Mouse (Mus musculus) left cerebral cortex, postnatal 25 days (tissue): ENCODE results near the gene 5330417C22Rik. TPM values are rescaled to one million over a fixed set of nuclear protein-coding genes. Genes with fewer than 3 reads are reported as not detected.
"Not testable (repeated sequence)": the region's sequence is repeated elsewhere in the genome, so short reads cannot be mapped to it uniquely, and the experiment has no call there.

ENCODE experiments used
- DNase-seq, 2 experiments: peaks; one replicate each; pipeline ENCODE4 v3.0.0; 2022; ENCODE audit warnings: low spot score in 2 of 2, mixed read lengths in 1 of 2
- intact Hi-C: fragments of 180-260 bp; cut with DNase I; formaldehyde crosslinking; loops from one replicate; pipeline ENCODE4 v1.15.1; 2025
- total RNA-seq, 2 experiments: library from RNA; stranded (reverse); gene quantifications; 2 replicates each; pipeline ENCODE4 v1.2.3; 2021

The 5330417C22Rik gene
- total RNA-seq, 2 experiments from 2014 or later = 28.2 to 36.0 TPM

DNA sequence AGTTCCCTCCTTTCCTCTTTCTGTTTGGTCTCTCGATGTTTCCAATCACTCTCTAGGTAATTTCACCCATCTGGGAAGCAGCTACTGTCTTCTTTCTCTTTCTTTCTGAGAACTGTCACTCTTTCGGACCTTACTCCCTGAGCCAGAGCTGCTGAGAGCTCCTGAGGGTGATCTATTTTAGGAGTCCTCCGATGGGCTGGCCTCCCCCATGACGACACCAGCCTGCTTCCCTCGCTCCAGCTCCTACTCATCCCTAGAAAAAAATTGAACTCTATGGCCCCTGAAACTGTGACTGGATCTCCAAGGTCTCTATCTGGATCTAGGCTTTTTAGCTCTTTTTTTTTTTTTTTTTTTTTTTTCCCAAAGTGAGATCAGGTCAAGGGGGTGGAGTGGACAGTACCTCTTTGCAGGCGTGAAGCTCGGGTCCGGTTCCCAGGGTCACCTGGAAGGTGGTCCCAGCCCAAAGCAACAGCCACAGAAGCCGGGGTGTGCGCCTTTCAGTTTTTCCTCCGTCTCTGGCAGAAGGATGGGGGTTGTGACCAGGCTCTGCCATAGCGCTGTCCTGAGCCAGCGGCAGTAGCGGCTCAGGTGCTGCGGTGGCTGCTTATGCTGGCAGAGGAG, 330 bp downstream of the 5330417C22Rik start:
- peak; percentile 19 to 36 for DNase-seq
- intact Hi-C loops = loop anchor here (1.0 kb wide), 1 partner anchor 55 kb away; the partner anchor contains the start of gene Wdr47

DNA sequence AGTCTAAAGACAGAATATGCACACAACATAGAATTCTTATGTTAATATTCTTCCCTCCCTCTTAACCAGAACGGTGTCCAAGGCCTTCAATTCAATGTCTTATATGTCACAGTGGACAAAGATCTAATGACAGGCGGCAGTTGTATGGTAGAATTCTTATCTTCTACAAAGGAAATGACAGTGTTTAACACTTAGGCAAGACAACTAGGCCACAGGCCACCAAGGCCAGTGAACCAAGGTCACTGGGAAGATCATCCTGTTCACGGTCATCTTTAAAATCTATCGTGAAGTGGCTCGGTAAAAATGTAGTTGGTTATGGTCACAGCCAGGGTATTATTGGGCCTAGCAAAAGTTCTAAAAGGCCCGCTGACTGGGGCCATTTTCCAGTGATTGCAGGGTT, 2.4 kb downstream of the 5330417C22Rik start, which contains the start of gene 1700013F07Rik:
Gene 1700013F07Rik, plus strand, starts transcription at position 200 of the 400 bp plus-strand sequence.
- no peak for DNase-seq
- intact Hi-C loops = no loop called here

DNA sequence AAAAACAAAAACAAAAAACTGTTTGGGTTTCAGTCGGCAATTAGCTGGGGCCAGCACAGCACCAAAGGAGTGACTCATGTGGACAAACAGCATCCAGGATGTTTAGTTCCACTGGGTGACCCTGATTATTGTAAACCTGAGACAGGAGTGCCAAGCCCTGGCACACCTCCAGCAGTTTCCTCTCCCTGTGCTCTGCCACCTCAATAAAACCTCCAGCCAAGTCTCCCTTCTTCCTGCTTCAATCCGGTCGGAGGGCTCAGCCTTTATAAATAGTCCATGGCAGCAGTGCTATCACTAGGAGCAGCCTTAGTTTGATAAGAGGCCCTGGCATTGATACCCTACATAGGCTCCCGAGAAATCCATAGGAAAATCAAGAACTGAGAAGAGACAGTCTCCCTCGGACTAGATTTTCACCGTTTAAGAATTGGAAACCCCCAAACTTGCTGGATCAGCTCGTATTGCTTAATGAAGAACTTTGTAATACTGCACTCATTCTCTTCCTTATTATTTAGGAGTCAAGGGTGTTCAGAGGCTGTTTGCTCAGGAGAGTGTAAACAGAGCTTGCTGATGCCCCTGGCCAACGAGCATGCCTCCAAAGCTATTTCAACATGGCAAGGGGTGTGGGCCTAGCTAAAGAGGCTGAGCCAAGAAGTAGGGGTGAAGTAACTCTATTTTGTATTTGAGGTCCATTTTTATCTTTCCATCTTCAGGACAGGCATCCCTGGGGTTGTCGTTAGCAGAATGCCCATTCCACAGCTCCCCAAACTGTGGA, 3.0 kb downstream of the 5330417C22Rik start:
- intact Hi-C loops = no loop called here
- no peak for DNase-seq

DNA sequence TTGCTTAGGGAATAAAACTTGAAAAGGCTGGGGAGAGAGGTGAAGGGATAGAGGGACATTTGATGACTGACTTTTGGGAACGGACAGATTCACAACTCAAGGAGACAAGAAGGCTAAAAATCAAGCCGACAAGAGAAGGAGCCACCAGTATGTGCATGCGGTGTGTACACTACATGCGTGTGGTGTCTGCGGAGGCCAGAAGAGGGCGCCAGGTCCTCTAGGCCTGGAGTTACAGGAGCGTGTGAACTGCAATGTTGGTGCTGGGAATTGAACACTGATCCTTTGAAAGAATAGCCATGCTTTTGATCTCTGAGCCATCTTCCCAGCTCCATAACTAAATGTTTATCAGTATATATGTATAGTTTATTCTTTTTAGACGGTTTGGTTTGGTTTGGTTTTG, 7.8 kb downstream of the 5330417C22Rik start:
- DNase-seq = no peak
- intact Hi-C loops = no loop called here

DNA sequence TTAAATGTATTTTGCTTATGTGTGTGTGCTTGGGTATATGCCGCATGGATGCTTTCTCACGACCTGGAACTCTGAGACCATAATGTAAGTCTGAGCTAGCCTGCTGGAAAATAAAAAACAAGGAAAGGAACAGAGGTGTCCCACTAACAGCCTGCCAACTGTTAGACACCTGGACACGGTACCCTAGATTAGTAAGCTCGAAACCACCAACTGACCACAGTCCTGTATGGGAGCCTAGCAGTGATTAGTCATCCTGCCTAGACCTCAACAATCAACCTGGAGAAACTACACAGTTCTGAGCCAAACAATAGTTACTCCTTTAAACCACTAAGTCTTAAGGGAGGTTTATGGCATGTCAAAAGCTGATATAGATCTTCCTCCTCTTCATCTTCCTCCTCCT, 12.9 kb downstream of the 5330417C22Rik start:
- intact Hi-C loops = no loop called here
- no peak for DNase-seq

DNA sequence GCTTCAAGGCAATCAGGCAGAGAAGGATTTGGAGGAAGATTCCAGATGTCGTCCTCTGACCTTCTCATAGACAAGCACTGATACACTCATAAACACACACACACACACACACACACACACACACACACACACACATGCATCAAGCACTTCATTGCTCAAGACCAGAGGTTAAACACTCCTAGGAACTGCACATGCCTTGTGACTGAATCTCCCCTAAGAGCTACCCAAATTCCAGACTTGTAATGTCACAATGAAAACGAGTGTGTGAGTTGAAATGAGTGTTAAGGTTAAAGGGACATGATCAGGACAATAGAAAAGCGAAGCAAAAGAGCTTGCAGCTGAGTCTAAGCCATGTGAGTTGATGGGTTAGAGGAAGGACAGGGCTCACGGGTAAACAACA, 18.1 kb downstream of the 5330417C22Rik start:
- intact Hi-C loops = no loop called here
- DNase-seq = no peak

DNA sequence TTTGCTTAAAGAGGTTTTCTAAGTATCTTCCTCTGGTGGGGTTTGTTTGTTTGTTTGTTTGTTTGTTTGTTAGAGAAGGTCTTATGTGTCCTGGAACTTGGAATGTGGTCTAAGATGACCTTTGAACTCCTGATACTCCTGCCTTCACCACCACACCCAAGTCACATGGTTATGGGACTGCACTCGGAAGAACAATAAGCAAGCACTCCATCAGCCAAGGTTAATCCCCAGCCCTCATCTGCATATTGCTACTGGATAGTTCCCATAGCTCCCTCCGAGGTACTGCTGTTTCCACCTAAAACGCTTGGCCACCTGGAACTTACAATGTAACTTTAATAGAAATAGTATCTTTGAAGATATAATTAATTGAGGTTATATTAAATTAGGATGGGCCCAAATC, 22.9 kb downstream of the 5330417C22Rik start:
- DNase-seq = no peak
- intact Hi-C loops = no loop called here

DNA sequence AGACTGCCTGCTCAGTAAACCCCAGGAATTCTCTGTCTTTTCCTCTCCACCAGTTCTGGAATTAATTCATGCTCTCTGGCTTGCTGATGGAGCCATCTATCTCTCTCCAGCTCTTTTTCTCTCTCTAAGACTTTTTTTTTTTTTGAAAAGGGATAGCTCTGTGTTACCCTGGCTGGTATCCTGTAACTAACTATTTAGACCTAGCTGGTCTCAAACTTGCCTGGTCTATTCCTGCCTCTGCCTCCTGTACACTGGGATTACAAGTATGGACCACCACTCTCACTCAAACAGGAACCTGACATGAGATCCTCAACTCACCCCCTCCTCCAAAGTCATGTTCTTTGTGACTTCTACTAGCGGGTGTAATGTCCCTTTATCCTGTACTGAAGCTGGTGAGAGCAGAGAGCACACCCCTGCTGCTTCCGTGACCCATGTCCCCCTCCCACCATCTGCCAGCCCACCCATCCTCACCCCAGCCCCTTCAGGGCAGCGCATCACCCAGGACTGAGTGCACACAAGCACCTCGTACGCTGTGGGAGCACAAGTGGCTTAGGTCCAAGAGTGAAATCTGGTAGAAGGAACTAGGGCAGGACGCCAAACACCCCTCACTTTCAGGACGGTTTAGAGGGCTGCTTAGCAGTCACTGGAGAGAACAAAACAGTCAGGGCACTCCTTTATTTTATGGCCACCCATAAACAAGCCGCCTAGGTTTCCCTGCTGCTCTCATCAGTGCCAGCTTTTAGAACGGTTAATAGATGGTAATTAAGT, 25.4 kb downstream of the 5330417C22Rik start:
- no peak for DNase-seq
- intact Hi-C loops = no loop called here

DNA sequence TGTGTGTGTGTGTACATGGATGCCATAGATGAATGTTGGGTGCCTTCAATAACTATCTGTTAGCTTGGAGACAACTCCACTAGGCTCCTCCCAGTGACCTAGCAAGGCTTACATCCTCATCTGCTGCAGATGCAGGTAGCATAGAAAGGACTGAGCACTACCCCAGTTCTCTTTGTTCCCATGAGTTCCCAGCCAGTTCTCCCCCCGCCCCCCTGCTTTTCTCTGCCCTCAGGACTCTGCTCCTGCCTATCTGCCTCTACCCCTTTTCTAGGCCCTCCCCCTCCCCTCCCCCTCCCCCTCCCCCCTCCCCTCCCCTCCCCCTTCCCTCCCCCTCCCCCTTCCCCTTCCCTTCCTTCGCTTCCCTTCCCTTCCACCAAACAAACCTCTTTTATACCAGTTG, 26.2 kb downstream of the 5330417C22Rik start:
- no peak for DNase-seq
- intact Hi-C loops = no loop called here

DNA sequence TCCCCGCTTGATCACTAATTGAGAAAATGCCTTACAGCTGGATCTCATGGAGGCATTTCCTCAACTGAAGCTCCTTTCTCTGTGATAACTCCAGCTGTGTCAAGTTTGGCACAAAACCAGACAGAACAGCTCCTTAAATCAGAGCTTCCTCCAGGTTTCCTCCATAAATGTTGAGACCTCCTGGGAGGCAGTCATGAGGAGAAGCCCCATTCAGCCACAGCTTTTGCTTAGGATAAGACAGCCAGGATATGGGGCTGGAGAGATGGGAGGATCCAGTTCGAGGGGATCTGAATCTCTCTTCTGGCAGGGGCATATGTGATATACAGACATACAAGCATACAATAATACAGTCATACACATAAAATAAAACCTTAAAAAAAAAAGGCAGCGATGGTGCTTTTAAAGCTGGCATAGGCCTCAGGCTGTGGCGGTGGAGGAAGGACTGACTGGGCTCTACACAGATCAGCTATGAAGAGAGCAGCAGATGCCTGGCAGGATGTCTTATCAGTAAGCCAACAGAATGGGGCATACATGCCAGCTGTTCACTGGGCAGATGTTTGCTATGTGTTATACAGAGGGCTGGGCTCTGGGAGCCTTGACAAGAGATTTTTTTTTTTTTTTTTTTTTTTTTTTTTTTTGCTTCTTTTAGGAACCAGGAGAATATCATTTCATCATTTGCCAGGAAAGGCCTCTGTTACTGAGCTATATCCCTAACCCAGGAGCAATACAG, 27.4 kb downstream of the 5330417C22Rik start:
- DNase-seq = no peak
- intact Hi-C loops = no loop called here

DNA sequence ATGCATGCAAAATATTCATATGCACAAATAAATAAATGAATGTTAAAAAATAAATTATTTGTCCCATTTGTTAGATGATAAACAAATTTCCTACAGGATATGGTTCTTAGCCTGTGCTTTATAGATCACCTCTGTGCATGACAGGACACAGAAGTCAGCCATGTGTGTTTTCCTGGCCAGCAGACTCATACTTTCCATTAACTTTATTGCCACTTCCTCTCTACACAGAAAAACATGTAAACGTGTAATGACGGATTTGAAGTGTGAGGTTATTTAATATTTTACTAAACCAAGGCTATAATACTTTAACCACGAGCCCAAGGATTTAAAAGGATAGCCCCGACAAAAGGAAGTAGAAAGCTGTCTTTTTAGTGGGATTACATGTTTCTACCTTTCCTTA, 32.4 kb downstream of the 5330417C22Rik start:
- DNase-seq = no peak
- intact Hi-C loops = no loop called here

DNA sequence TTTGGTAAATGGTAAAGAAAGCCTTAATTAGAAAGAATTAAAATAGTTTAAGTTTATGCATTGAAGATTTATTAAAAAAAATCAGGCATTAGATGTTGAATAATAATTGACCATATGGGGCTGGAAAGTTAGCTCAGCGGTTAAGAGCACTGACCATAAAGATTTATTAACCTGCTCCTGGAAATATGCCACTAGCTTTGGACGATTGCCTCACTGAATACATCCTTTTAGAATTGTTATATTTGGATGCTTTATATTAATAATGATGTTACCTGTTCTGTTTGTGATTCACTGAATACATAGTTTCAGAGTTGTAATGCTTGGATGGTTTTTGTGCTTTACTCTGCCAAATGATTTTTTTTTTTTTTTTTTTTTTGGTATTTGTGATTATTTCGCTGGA, 34.9 kb downstream of the 5330417C22Rik start:
- intact Hi-C loops, DNase-seq: not testable (repeated sequence)

DNA sequence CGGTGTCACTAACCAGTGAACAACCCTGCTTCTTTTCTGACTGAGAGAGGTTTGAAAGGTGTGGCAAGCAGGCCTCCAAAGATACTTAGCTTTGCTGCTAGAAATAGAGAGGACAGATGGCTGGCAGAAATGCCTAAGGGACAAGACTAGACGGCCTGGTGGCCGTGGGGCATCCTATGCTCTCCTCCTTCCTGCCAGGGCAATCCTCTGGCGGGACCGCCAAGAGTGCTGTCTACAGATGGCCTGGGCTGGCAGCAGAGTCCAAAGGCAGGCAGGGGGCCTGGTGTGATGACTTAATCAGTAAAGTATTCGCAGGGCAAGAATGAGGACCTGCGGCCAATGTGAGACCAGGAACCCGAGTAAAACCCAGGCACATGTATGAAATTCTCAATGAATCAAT, 36.5 kb downstream of the 5330417C22Rik start:
- DNase-seq = no peak
- intact Hi-C loops = no loop called here

DNA sequence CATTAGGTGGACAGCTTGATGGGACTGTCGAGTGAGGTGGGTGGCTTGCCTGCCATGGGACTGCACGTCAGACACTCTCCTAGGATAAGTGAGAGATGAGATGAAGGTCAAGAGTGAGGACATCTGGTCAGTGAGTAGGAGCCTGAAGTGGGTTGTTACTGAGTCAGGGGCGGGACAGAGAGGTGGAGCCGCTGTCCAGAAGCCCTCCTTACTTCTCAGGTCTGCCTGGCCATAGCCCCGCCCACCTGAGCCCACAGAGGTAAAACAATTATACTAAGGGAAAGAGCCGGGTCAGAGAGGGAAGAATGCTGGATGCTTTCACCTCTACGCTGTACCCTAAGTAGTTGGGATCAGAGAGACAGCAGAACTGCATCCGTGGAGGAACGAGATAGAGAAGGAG, 38.7 kb downstream of the 5330417C22Rik start:
- no peak for DNase-seq
- intact Hi-C loops = no loop called here

DNA sequence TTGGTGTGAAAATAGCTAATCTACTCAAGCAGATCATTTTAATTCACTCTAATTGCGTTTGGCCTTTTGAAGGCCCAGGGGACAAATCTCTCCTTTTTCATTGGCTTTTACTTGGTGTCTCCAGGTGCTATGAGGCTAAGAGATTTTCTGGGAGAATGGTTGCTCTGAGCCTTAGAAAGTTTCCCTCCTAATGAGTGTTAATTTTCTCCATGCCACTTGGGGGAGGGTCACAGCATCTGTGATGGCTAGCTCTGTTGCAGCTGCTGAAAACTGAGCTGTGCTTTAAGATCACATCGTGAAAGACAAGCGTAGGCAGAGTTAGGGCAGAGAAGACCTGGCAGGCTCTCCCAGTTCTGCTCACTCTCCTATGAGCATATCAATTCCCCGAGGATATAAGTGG, 40.9 kb downstream of the 5330417C22Rik start:
- no peak for DNase-seq
- intact Hi-C loops = no loop called here

DNA sequence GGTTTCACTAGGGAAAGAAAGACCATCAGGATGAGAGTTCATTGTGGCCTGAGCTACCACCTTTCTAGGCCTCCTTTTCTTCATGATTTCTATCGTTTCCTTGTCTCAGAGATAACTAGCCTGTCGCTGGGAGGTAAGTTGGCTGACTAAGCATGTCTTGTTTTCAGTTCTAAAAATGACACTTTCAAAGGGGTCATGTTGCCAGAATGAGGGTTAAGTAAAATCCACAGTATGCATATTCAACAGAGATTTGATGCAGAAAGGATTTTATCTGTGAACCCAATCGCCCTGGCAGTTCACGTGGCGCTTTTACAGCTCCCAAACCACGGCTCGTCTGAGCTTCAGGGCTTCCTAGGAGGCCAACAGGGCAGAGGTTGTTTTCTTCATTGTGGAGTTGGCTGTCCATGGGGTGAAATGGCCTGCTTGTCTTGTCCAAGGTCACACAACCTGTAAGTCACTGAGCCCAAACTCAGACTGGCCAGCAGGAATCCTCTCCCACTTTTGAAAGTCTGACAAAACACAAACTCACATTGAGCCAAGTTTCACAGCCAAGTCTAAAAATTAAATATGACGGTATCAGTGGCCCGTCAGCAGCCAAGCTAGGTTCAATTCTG, 41.4 kb downstream of the 5330417C22Rik start:
- intact Hi-C loops = no loop called here
- DNase-seq = no peak

DNA sequence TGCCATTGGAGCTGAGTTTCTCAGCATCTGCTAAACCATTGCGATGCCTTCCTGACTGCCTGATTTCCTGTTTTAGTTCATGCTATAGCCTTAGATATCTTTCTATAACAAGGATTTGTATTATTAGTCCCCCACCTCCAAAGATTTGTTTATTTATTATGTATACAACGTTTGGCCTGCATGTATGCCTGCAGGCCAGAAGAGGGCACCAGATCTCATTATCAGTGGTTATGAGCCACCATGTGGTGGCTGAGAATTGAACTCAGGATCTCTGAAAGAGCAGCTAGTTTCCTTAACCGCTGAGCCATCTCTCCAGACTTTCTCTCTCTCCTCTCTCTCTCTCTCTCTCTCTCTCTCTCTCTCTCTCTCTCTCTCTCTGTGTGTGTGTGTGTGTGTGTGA, 46.4 kb downstream of the 5330417C22Rik start:
- intact Hi-C loops = no loop called here
- DNase-seq = no peak

DNA sequence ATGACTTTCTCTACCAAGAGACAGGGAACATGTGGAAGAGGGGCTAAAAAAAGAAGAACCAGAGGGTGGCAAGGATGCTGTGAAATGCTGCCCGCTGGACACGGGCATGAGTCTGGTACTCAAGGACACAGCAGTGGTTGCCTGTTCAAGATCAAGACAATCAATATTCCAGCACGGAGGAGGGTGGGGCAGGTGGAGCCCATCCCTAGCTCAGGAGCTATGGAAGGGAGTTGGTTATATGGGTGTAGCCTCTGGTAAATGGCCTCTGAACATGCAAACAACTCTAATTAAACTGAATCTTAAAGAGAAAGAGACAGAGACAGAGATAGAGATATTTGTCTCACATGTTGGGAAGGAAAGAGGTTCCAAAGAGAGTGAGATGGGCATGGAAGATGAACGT, 51.6 kb downstream of the 5330417C22Rik start:
- intact Hi-C loops = no loop called here
- no peak for DNase-seq

DNA sequence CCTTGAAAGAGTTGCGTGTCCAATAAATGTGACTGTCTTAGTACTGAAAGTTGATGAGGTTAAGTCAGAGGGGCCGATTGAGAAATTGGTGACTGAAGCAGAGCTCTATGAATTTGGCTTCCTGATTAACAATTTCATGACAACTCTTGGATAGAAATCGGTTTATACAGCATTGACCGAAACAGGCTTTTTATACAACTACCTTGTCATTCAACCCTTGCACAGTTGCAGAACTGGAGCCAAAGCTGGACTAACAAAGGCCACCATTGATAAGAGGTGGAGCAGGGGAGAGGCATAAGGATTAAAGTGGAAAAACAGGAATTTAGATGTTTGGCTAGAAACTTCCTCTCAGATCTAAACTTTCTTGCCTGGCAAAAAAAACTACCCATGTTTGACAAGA, 57.5 kb downstream of the 5330417C22Rik start:
- DNase-seq = no peak
- intact Hi-C loops = no loop called here
